Mouse (Mus musculus) spleen, postnatal 14 days (tissue): ENCODE data around the gene Cog4.

Experiments used
- DNase-seq, 2 experiments: peaks; one replicate each; pipeline ENCODE4 v3.0.0; 2021 to 2022; ENCODE audit warnings: low spot score in 2 of 2

Cog4 gene

DNA sequence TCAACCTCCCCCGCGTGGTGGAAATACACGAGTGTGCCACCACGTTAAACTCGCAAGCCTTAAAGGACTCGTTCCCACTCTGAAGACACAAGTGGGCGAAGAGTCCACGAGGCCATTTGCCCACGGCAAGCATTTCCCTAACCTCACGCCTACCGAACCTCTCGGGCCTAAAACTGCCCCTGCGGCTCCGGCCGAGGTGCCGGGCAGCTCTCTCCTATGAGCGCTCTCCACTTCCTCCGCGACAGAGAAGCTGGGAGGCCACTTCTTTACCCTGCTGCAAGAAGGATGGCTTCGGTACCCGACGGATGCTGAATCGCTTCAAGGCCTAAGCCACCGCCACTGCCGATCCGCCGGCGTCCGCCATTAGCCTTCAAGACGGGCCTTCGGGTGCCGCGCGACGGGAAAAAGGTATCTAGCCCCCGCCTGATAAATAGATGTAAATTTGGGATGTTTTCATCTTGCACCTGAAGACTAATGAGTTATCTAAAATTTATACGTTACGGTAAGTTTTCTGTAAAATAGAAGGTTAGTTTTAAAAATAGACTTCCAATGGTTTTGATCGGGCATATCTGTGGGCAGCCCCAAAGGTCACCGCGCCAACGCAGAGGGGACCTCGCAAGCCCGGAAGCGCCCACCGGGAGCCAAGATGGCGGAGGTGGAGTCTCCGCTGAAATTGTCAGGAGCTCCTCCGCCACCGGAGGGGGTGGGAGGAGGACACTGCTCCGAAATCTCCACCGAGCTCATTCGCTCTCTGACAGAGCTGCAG, at the start of gene Cog4, which contains the start of gene Sf3b3:
TSS of gene Cog4 (plus strand) at position 196 of the 766 bp plus-strand sequence.
TSS of gene Sf3b3 (minus strand) at position 383 of the 766 bp plus-strand sequence.
- peak; percentile 70 to 79 for DNase-seq

- no peak for DNase-seq
These were observed 49.3 kb upstream of the Cog4 start for GRCm38 (mm10) chr8:110797086-110797485.

- DNase-seq, result no peak
These were observed 43.4 kb upstream of the Cog4 start for GRCm38 (mm10) chr8:110802988-110803387.

DNA sequence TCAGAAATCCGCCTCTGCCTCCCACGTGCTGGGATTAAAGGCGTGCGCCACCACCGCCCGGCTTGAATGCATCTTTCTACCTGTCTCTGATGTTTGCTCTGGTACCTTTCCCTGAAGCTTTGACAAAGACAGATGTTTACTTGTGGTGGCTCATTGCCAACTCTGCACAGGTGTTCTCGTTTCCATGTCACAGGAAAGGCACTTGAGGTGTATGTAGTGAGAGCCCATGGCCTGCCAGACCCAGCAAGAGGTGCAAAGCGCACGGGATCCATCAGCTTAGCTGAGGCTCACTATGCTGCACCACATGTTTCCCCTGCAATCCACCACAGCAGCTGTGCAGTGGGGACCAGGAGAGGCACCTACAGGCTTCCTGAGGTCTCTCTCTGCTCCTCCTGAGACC, 42.5 kb upstream of the Cog4 start:
- DNase-seq, result no peak

GRCm38 (mm10) chr8:110804825-110805514, 41.4 kb upstream of the Cog4 start:
- no peak for DNase-seq

- DNase-seq, result no peak
These were observed 40.7 kb upstream of the Cog4 start, which contains the start of gene Il34 for GRCm38 (mm10) chr8:110805669-110806068. Gene Il34 (minus strand): TSS chr8:110805924.

DNA sequence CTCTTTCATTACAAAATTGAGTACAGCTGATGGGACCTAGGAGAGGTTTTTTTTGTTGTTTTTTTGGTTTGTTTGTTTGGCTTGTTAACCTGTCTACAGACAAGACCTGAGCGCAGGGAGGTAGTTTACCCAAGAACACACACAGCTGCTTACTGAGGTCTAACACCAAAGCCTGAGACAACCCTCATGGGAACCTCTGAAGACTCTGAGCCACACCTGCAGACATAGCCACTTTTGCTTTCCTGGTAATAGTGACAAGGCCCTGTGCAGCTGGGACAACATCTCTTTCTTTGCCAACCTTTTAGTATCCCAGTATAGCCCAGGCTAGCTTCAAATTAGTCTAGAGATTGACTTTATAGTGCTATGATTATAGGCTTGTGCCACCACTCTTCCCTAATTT, 40.3 kb upstream of the Cog4 start:
- DNase-seq, result no peak

DNA sequence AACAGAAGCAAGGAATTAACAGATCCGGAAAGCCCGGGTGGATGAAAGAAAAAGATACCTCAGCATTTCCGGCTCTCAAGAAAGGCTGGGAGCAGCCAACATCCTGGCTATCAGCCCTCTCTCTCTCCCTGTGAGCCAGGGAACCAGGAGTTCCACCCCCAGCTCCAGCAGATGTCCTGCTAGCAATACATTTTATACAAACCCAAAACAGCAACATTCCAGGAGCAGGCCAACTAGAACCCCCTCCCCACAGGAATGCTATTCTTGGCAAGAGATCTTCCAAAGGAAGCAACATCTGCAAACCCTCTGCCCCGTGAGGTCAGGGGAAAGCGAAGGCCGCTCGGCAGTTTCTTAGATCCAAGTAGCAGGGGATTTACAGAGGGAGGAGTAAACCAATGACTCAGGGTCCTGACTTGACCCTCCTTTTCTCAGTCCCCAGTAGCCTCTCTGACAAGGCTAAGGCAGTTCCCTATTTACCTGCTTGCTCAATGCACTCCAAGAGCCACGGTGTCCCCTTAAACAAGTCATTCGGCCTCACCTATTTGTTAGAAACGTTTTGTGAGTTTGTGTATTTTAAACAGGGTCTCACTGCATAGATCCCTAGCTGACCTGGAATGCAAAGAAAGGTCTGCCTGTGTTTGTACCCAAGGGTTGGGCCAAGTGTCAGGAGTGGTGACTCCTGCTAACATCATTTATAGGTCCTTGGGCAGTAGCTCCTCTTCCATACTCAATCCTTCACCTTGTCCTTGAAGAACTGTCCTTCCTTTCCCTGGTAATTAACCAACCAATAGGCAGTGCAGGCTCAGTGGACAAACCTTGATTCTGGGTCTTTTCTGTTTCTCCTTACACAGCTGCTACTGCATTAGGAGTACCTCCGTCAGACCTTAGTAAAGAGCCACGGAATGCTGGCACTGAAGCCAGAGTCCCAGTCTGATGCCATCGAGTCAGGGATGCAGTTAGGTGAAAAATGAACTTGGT, 37.6 kb upstream of the Cog4 start:
- no peak for DNase-seq

DNA sequence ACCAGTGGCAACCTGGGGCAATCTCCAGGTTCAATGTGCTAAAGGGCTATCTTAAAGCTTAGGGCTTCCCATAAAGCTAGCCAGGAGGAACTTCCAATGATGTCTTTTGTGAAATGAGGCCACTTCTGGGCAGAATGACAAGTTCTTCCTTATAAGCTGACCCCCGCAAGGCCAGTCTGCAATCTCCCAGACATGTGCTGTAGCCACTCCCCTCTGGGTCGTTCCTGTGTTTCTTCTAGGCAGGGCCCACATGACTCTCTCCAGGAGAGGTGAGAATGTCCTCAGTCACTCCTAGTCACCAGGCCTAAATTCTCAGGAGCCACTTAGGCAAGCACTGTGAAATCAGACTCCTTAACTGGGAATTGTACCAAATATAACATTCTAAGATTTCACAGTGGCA, 36.6 kb upstream of the Cog4 start:
- no peak for DNase-seq

DNA sequence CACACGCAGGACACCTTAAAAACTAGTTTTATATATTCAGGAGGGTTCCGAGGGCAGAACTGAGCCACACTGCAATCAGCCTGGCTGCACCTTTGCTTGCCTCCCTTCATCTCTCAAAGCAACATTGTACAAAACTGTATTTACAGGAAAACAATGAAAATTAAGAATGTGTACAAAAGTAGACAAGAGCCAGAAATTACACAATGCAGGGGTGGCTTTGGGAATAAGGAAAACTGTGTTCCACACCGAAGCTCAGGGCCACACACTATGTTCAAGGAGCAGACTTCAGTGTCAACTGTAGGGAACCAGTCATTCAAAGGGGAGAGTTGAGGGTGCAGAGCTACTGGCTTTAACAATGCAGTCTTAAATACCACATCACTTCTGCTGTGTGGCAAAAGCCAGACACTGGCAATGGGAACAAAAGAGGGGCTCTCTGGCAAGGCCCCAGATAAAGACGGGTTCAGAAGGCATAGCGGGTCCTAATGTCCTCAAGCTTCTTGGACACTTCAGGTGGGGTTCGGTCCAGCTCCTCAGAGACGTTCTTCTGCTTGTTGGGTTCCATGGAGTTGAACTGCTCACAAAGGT, 35.8 kb upstream of the Cog4 start:
- no peak for DNase-seq

GRCm38 (mm10) chr8:110811116-110811515, 35.3 kb upstream of the Cog4 start:
- no peak for DNase-seq

DNA sequence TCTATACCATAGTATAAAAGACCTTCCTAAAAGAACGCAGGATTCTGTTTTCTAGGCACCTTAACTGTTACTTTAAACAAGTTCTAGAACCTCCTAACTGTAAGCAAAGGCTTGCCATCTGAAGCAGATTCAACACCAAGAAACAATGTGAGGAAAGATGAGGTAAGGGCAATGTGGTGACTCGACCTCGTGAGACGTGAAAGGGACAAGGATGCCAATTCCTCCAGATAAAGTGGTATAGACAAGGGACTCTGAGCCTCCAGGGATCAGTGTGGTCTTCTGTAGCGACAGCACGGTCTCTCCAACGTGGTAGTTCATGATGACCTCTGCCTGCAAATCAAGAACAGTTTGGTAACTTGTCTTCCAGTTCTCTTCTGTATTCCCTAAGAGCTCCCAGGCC, 34.6 kb upstream of the Cog4 start:
- no peak for DNase-seq

DNA sequence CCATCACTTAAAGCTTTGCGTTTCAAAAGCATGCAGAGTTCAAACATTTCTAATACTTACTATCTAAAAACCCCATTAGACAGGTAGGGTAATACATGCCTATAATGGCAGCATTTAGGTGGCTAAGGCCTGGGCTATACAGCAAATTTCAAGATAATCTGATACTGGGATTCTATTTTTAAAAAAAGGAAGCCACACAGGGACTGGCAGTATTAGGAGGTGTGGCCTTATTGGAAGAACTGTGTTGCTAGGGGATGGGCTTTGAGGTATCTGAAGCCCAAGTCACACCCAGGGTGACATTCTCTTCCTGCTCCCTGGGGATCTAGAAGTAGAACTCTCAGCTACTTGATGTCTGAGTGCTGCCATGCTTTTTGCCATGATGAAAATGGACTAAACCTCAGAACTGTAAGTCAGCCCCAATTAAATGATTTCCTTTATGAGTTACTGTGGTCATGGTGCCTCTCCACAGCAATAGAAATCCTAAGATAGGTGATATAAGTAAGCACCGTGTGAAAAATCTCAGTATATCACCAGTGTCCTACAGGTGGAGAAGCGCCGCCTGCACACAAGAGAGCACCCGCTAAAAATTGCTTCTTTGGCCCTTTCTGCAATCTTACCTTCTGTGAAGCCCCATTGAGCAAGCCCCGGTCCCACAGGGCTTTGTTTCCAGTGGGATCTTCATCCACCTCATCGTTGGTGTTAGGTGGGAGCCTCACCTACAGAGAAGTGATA, 33.9 kb upstream of the Cog4 start:
- DNase-seq, result no peak

DNA sequence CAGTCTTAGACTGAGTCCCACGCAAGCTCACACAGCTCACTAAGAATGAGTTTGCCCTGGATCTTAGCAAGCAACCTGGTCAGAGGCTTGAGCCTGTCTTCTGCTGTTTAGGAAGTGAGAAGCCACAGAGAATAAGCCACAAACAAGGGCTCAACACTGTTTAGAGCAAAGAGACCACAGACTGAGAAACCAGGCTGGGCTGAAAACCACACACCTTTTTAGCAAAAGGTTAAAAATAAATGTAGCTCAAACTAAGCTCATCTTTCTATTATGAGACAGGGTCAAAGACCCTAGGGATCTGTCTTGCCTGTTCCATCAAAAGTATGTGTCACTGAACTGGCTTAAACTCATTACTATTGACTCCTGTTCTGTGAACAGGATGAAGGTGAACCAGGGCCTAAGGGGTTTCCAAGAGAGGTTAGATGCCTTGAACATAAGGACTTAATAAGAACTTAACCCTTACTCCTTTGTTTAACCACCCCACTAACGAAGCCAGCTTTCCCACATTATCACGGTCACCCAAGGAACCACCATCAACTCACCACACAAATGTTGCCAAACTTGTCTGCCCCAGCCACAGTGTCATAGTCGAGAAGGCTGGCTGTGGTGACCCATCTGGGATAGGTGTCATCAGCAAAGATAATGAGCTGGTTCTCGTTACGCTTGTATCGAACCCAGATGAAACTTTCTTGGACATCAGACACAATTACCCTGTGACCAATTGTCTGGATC, 33.2 kb upstream of the Cog4 start:
- DNase-seq, result no peak

GRCm38 (mm10) chr8:110815308-110815707, 31.1 kb upstream of the Cog4 start:
- DNase-seq, result no peak

DNA sequence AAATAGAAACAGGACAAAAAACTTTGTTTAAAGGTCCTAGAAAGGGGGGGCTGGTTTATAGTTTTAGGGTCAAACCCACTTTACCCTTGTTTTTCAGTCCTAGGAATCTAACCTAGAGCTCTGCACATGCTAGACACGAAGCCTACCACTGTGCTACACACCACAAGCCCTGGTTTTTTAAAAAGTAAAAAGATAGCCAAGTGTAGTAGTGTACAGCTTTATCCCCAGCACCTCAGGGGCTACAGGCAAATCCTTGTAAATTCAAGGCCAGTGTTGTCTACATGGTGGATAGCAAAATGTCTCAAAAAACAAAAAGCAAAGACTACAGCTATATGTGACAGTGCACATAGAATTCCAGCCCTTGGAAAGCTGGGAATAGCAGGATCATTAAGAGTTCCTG, 29.4 kb upstream of the Cog4 start:
- DNase-seq, result no peak

DNA sequence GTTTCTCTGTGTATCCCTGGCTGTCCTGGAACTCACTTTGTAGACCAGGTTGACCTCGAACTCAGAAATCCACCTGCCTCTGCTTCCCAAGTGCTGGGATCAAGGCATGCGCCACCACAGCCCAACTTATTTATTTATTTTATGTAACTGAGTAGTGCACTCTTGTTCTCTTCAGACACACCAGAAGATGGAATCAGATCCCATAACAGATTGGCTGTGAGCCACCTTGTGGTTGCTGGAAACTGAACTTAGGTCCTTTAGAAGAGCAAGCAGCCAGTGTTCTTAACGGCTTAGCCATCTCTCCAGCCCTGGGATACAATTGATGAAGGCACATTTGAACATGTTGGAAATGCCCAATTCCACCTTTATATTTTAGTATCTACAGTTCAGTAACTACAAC, 27.8 kb upstream of the Cog4 start:
- no peak for DNase-seq

- no peak for DNase-seq
These were observed 26.1 kb upstream of the Cog4 start for GRCm38 (mm10) chr8:110820257-110820656.

DNA sequence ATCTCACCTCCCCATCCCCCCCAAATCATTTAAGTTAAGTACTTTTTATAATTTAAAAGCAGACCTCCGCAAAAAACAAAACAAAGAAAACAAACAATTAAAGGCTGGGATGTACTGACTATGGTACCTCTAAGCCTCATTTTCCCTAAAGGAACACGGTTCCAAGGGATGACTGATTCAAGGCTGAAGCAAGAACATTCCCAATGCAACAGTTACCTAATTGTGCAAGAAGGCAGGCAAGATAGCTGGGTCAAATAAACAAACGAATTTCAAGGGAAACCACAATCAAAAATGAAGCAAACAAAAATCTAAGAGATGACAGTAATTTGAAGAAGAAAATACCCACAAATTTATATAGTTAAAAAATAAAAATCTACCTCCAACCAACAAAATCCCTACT, 24.4 kb upstream of the Cog4 start:
- DNase-seq, result no peak

DNA sequence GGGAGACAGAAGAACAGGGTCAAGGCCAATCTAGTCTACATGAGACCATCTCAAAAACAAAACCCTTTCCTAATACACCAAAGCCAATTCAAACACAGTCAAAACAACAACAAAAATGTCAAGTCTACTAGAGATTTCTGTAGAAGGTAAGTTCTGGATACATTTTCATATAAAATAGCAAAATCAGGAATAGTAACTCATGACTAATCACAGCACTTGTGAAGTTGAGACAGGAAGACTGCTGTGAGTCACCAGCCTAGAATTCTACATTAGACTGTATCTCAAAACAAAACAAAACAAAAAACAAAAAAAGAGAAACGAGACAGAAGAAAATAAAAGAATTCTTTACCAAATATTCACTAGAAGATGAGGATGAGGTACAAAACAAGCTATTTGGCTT, 21.5 kb upstream of the Cog4 start:
- DNase-seq, result no peak
